Mouse (Mus musculus) C2C12 (cell line): ENCODE results near the gene Alkbh7. TPM values are rescaled to one million over a fixed set of nuclear protein-coding genes. Genes with fewer than 3 reads are reported as not detected.

Source experiments
- H3K27me3 ChIP-seq: one replicate; pipeline ENCODE4 v1.6.1; 2011; ENCODE audit not compliant: control insufficient read depth, insufficient read depth, insufficient read length
- H3K36me3 ChIP-seq: one replicate; pipeline ENCODE4 v1.6.1; 2011; ENCODE audit not compliant: control insufficient read depth, insufficient read depth
- H3K4me3 ChIP-seq: one replicate; pipeline ENCODE4 v1.5.1; 2011; ENCODE audit warnings: mild to moderate bottlenecking, control low read depth; ENCODE audit not compliant: poor library complexity, insufficient read depth, severe bottlenecking
- H3K79me2 ChIP-seq: one replicate; pipeline ENCODE4 v1.6.1; 2011; ENCODE audit not compliant: control insufficient read depth, insufficient read depth
- H3K79me3 ChIP-seq: one replicate; pipeline ENCODE4 v1.6.1; 2011; ENCODE audit warnings: low read depth, control low read depth
- H3ac ChIP-seq: one replicate; pipeline ENCODE3; 2011; ENCODE audit warnings: low read depth; ENCODE audit not compliant: control insufficient read depth, insufficient read length
- CEBPB ChIP-seq: IDR thresholded peaks from one replicate; pipeline ENCODE4 v1.6.1; 2011; ENCODE audit warnings: low read depth, mild to moderate bottlenecking, control low read depth, moderate library complexity
- CTCF ChIP-seq: IDR thresholded peaks from one replicate; pipeline ENCODE4 v1.5.1; 2011; ENCODE audit not compliant: control insufficient read depth, insufficient read depth, insufficient read length
- FOSL1 ChIP-seq: IDR thresholded peaks from one replicate; pipeline ENCODE4 v1.8.0; 2011; ENCODE audit warnings: mild to moderate bottlenecking, low read length; ENCODE audit not compliant: poor library complexity, insufficient read depth, severe bottlenecking
- MAX ChIP-seq: IDR thresholded peaks from one replicate; pipeline ENCODE4 v1.6.1; 2011; ENCODE audit warnings: mild to moderate bottlenecking, control low read depth
- MYOD1 ChIP-seq: IDR thresholded peaks from one replicate; pipeline ENCODE4 v1.6.1; 2011; ENCODE audit warnings: low read depth; ENCODE audit not compliant: control insufficient read depth, insufficient read length
- MYOG ChIP-seq: IDR thresholded peaks from one replicate; pipeline ENCODE4 v1.6.1; 2011; ENCODE audit not compliant: control insufficient read depth, insufficient read length; ENCODE audit errors: extremely low read depth
- USF1 ChIP-seq: IDR thresholded peaks from one replicate; pipeline ENCODE4 v1.6.1; 2011; ENCODE audit warnings: low read depth, mild to moderate bottlenecking, control low read depth, moderate library complexity
- polyA plus RNA-seq: library from polyadenylated mRNA; unstranded; fragments of >200 nt; fragmentation: generic; extraction: Trizol; gene quantifications from one replicate; pipeline ENCODE4 v1.2.1, GENCODE M21; 2012; ENCODE audit warnings: missing spikeins

The Alkbh7 gene
- polyA plus RNA-seq, 1 experiment, result 24.1 TPM

- TF ChIP-seq CTCF (no peak), MYOD1 (no peak), MYOG (no peak), FOSL1 (no peak), USF1 (no peak), CEBPB (no peak), MAX (no peak)
- Histone ChIP-seq H3K27me3 (peaks cover 35% of the 10 kb centered on the region), H3ac (no peak within 1 kb of the TSS), H3K36me3 (no peaks in the 10 kb centered on the region), H3K4me3 (no peak within 1 kb of the TSS), H3K79me2 (no peaks in the 10 kb centered on the region), H3K79me3 (no peaks in the 10 kb centered on the region)
Measured at GRCm38 (mm10) chr17:57041554-57041953, 44.4 kb downstream of the Alkbh7 start, which contains the start of gene Slc25a41. Slc25a41 (minus strand) TSS chr17:57041654.

GRCm38 (mm10) chr17:57047406-57047805 lies 50.3 kb downstream of the Alkbh7 start:
- peaks cover 16% of the 10 kb centered on the region for H3K27me3 ChIP-seq
- no peaks in the 10 kb centered on the region for H3K79me2 ChIP-seq
- no peaks in the 10 kb centered on the region for H3K79me3 ChIP-seq
- H3K36me3 ChIP-seq, result no peaks in the 10 kb centered on the region
- H3ac ChIP-seq, result no peak overlapping the region
- TF ChIP-seq MYOG (no peak), CEBPB (no peak), CTCF (no peak), USF1 (no peak), FOSL1 (no peak), MAX (no peak), MYOD1 (no peak)
- no peak overlapping the region for H3K4me3 ChIP-seq

GRCm38 (mm10) chr17:57048816-57049215 lies 51.7 kb downstream of the Alkbh7 start:
- Histone ChIP-seq H3ac (no peak overlapping the region), H3K4me3 (no peak overlapping the region), H3K79me3 (no peaks in the 10 kb centered on the region), H3K79me2 (no peaks in the 10 kb centered on the region), H3K27me3 (peaks cover 16% of the 10 kb centered on the region), H3K36me3 (no peaks in the 10 kb centered on the region)
- TF ChIP-seq CTCF (no peak), CEBPB (no peak), USF1 (no peak), FOSL1 (no peak), MAX (no peak), MYOD1 (no peak), MYOG (no peak)

Other genes starting within 250 kb of the Alkbh7 start
- 0.67 TPM for gene Nrtn, start 239.8 kb upstream of the Alkbh7 start, polyA plus RNA-seq
- 40.1 TPM for gene Dus3l, start 232.6 kb upstream of the Alkbh7 start, polyA plus RNA-seq
- 0.47 TPM for gene Prr22, start 227.1 kb upstream of the Alkbh7 start, polyA plus RNA-seq
- gene Rfx2, start 166.3 kb upstream of the Alkbh7 start, polyA plus RNA-seq, result 2.6 TPM
- gene Acsbg2, start 122.9 kb upstream of the Alkbh7 start, polyA plus RNA-seq, result not detected
- 0.02 TPM for gene 1700061G19Rik, start 121.9 kb upstream of the Alkbh7 start, polyA plus RNA-seq
- 38.9 TPM for gene Mllt1, start 61.9 kb upstream of the Alkbh7 start, polyA plus RNA-seq
- gene Acer1, start 15.2 kb upstream of the Alkbh7 start, polyA plus RNA-seq, result not detected
- 153 TPM for gene Clpp, start 7.0 kb upstream of the Alkbh7 start, polyA plus RNA-seq
- gene Pspn, start 2.7 kb downstream of the Alkbh7 start, polyA plus RNA-seq, result 0.63 TPM
- 76.8 TPM for gene Gtf2f1, start 13.9 kb downstream of the Alkbh7 start, polyA plus RNA-seq
- not detected for gene Gm17949, start 14.1 kb downstream of the Alkbh7 start, polyA plus RNA-seq
- gene Khsrp, start 34.2 kb downstream of the Alkbh7 start, polyA plus RNA-seq, result 68.5 TPM
- not detected for gene Slc25a41, start 44.3 kb downstream of the Alkbh7 start, polyA plus RNA-seq
- not detected for gene Crb3, start 61.8 kb downstream of the Alkbh7 start, polyA plus RNA-seq
- 0.89 TPM for gene Slc25a23, start 62.5 kb downstream of the Alkbh7 start, polyA plus RNA-seq
- gene Dennd1c, start 81.2 kb downstream of the Alkbh7 start, polyA plus RNA-seq, result not detected
- 0.18 TPM for gene Tubb4a, start 90.4 kb downstream of the Alkbh7 start, polyA plus RNA-seq
- 11.8 TPM for gene Tnfsf9, start 108.0 kb downstream of the Alkbh7 start, polyA plus RNA-seq
- not detected for gene Cd70, start 152.4 kb downstream of the Alkbh7 start, polyA plus RNA-seq
- gene Tnfsf14, start 196.8 kb downstream of the Alkbh7 start, polyA plus RNA-seq, result not detected
- 0.01 TPM for gene C3, start 230.8 kb downstream of the Alkbh7 start, polyA plus RNA-seq